13 mouse cellular contexts compared by ENCODE assay signal in genomic region chr12:119054560-119054959, GRCm38 (mm10).
DNase-seq lines count a peak whose midpoint lies in the region; ATAC-seq lines count a peak whose summit lies in the region.
"Had no signal": no experiment of that assay in that cellular context is flagged by ENCODE, and none has a peak within 500 bp of the region (broad histone marks: within the 10 kb centered on the region; RNA-seq: fewer than 3 reads in every experiment).

No protein-coding gene starts in this region.

- WGBS in hindbrain, embryonic 12.5 days: 45% methylated on average over 3 of the region's 3 CpGs
- WGBS in hindbrain, embryonic 13.5 days: 52% methylated on average over 3 of the region's 3 CpGs
- 61% methylated on average over 3 of the region's 3 CpGs for WGBS in midbrain, embryonic 14.5 days
- 49% methylated on average over 3 of the region's 3 CpGs for WGBS in midbrain, embryonic 15.5 days
- WGBS in liver, embryonic 11.5 days: 49% methylated on average over 3 of the region's 3 CpGs

- H3K27ac ChIP-seq in hindbrain, embryonic 12.5 days: no peak overlapping the region
- H3K27ac ChIP-seq in hindbrain, embryonic 13.5 days: no peak overlapping the region
- no peak overlapping the region for H3K27ac ChIP-seq in midbrain, embryonic 14.5 days (replicated peaks; ENCODE audit: low read depth, low read length)
- H3K27ac ChIP-seq in midbrain, embryonic 15.5 days: no peak overlapping the region
- H3K27ac ChIP-seq in liver, embryonic 11.5 days (ENCODE audit: low read depth, low read length): no peak overlapping the region
- H3K27ac ChIP-seq: heart, embryonic 15.5 days; limb, embryonic 15.5 days; neural tube, embryonic 13.5 days had no signal

- H3K4me3 ChIP-seq in hindbrain, embryonic 12.5 days: no peak overlapping the region
- no peak overlapping the region for H3K4me3 ChIP-seq in hindbrain, embryonic 13.5 days
- H3K4me3 ChIP-seq in midbrain, embryonic 14.5 days (replicated peaks; ENCODE audit: low read depth, low read length): no peak overlapping the region
- H3K4me3 ChIP-seq in midbrain, embryonic 15.5 days: no peak overlapping the region
- no peak overlapping the region for H3K4me3 ChIP-seq in liver, embryonic 11.5 days (ENCODE audit: low read depth, low read length)
- H3K4me3 ChIP-seq: heart, embryonic 15.5 days; limb, embryonic 15.5 days; neural tube, embryonic 13.5 days had no signal

- H3K9ac ChIP-seq in hindbrain, embryonic 12.5 days: no peak overlapping the region
- H3K9ac ChIP-seq in hindbrain, embryonic 13.5 days: no peak overlapping the region
- H3K9ac ChIP-seq in midbrain, embryonic 14.5 days (replicated peaks; ENCODE audit: low read length): no peak overlapping the region
- H3K9ac ChIP-seq in midbrain, embryonic 15.5 days: no peak overlapping the region
- H3K9ac ChIP-seq in liver, embryonic 11.5 days (ENCODE audit: low read depth, low read length): no peak overlapping the region
- H3K9ac ChIP-seq: heart, embryonic 15.5 days; limb, embryonic 15.5 days; neural tube, embryonic 13.5 days had no signal

- DNase-seq in adrenal gland, adult (ENCODE audit: inconsistent age in 2 of 2, low spot score in 1 of 2): peak; percentile 4 to 35
- no peak for DNase-seq in adrenal gland, postnatal 10 days
- peak; percentile 23 for DNase-seq in midbrain, embryonic 14.5 days
- peak; percentile 17 for DNase-seq in heart, postnatal 36 days
- DNase-seq in liver, embryonic 11.5 days (ENCODE audit: low spot score): no peak
- DNase-seq: adrenal gland, postnatal 25 days; cerebellum, postnatal 25 days had no signal

- no peak overlapping the region for H3K4me2 ChIP-seq in hindbrain, embryonic 12.5 days (replicated peaks)
- H3K4me2 ChIP-seq in hindbrain, embryonic 13.5 days: no peak overlapping the region
- H3K4me2 ChIP-seq in midbrain, embryonic 14.5 days (ENCODE audit: low read length): no peak overlapping the region
- H3K4me2 ChIP-seq in midbrain, embryonic 15.5 days: no peak overlapping the region
- H3K4me2 ChIP-seq in liver, embryonic 11.5 days: no peak overlapping the region
- H3K4me2 ChIP-seq: heart, embryonic 15.5 days; limb, embryonic 15.5 days; neural tube, embryonic 13.5 days had no signal

- H3K4me1 ChIP-seq in hindbrain, embryonic 12.5 days: no peaks in the 10 kb centered on the region
- H3K4me1 ChIP-seq in hindbrain, embryonic 13.5 days (replicated peaks): no peaks in the 10 kb centered on the region
- 0 out of 2 replicates have a peak, but pooled peaks cover 3% of the 10 kb centered on the region for H3K4me1 ChIP-seq in midbrain, embryonic 14.5 days (ENCODE audit: control insufficient read depth, insufficient read depth, low read length)
- no peaks in the 10 kb centered on the region for H3K4me1 ChIP-seq in midbrain, embryonic 15.5 days
- no peaks in the 10 kb centered on the region for H3K4me1 ChIP-seq in liver, embryonic 11.5 days (replicated peaks; ENCODE audit: control insufficient read depth, insufficient read depth, low read length)
- H3K4me1 ChIP-seq: limb, embryonic 15.5 days; neural tube, embryonic 13.5 days had no signal

- intact Hi-C loops in heart, postnatal 36 days (cut with DNase I): no loop called here

- H3K9me3 ChIP-seq in hindbrain, embryonic 12.5 days (replicated peaks): no peaks in the 10 kb centered on the region
- no peaks in the 10 kb centered on the region for H3K9me3 ChIP-seq in hindbrain, embryonic 13.5 days
- H3K9me3 ChIP-seq in midbrain, embryonic 14.5 days (ENCODE audit: control insufficient read depth, low read length): no peaks in the 10 kb centered on the region
- H3K9me3 ChIP-seq in midbrain, embryonic 15.5 days: no peaks in the 10 kb centered on the region
- no peaks in the 10 kb centered on the region for H3K9me3 ChIP-seq in liver, embryonic 11.5 days (ENCODE audit: control insufficient read depth, low read length)
- H3K9me3 ChIP-seq: heart, embryonic 15.5 days; limb, embryonic 15.5 days; neural tube, embryonic 13.5 days had no signal

- no peaks in the 10 kb centered on the region for H3K36me3 ChIP-seq in hindbrain, embryonic 12.5 days
- no peaks in the 10 kb centered on the region for H3K36me3 ChIP-seq in hindbrain, embryonic 13.5 days
- H3K36me3 ChIP-seq in midbrain, embryonic 14.5 days (ENCODE audit: control insufficient read depth, insufficient read depth, low read length): no peaks in the 10 kb centered on the region
- no peaks in the 10 kb centered on the region for H3K36me3 ChIP-seq in midbrain, embryonic 15.5 days (replicated peaks)
- no peaks in the 10 kb centered on the region for H3K36me3 ChIP-seq in liver, embryonic 11.5 days (ENCODE audit: control insufficient read depth, insufficient read depth, low read length)
- H3K36me3 ChIP-seq: heart, embryonic 15.5 days; limb, embryonic 15.5 days; neural tube, embryonic 13.5 days had no signal

- H3K27me3 ChIP-seq in hindbrain, embryonic 12.5 days: no peaks in the 10 kb centered on the region
- no peaks in the 10 kb centered on the region for H3K27me3 ChIP-seq in hindbrain, embryonic 13.5 days
- no peaks in the 10 kb centered on the region for H3K27me3 ChIP-seq in midbrain, embryonic 14.5 days (ENCODE audit: control insufficient read depth, insufficient read depth, low read length)
- H3K27me3 ChIP-seq in midbrain, embryonic 15.5 days (replicated peaks): no peaks in the 10 kb centered on the region
- no peaks in the 10 kb centered on the region for H3K27me3 ChIP-seq in liver, embryonic 11.5 days (replicated peaks; ENCODE audit: control insufficient read depth, insufficient read depth, low read length)
- H3K27me3 ChIP-seq: heart, embryonic 15.5 days; limb, embryonic 15.5 days; neural tube, embryonic 13.5 days had no signal

- ATAC-seq in hindbrain, embryonic 12.5 days (ENCODE audit: low FRiP score): peak; percentile 24; the same call in 1 of the 2 replicates
- ATAC-seq in hindbrain, embryonic 13.5 days (ENCODE audit: low FRiP score): no peak
- no peak for ATAC-seq in midbrain, embryonic 14.5 days (ENCODE audit: low FRiP score, low TSS enrichment)
- ATAC-seq in midbrain, embryonic 15.5 days (replicated peaks): no peak
- no peak for ATAC-seq in liver, embryonic 11.5 days (replicated peaks; ENCODE audit: low FRiP score)

Comparison
In these comparisons a context has a peak if more than half of its experiments do, and no peak if none do; other contexts are left out.
1. DNase-seq: peak in adrenal gland, adult (2 of 2), midbrain, embryonic 14.5 days (single experiment) and heart, postnatal 36 days (2 of 2); none in adrenal gland, postnatal 10 days (single experiment) and liver, embryonic 11.5 days (single experiment).